Mouse (Mus musculus) layer of hippocampus, postnatal 14 days (tissue): Measurements from ENCODE around the gene Cchcr1. TPM values are rescaled to one million over a fixed set of nuclear protein-coding genes. Genes with fewer than 3 reads are reported as not detected.
A peak's percentile ranks its signal among the peaks of the same experiment; 100 is the strongest.

Source experiments
- DNase-seq, 2 experiments: peaks; one replicate each; pipeline ENCODE4 v3.0.0; 2021 to 2022; ENCODE audit warnings: low spot score in 2 of 2, mixed read lengths in 1 of 2
- total RNA-seq, 2 experiments: library from RNA; stranded (reverse); gene quantifications; 2 replicates each; pipeline ENCODE4 v1.2.3; 2021

The Cchcr1 gene
- total RNA-seq, 2 experiments from 2014 or later = 6.1 to 6.5 TPM

GRCm38 (mm10) chr17:35513886-35514285 is 3.0 kb upstream of the Cchcr1 start:
- peak; percentile 50 to 52 for DNase-seq

GRCm38 (mm10) chr17:35514756-35515155 is 2.1 kb upstream of the Cchcr1 start:
- no peak for DNase-seq

- no peak for DNase-seq
Measured at GRCm38 (mm10) chr17:35515911-35516640, 824 bp upstream of the Cchcr1 start.

GRCm38 (mm10) chr17:35517526-35517925 is 626 bp downstream of the Cchcr1 start:
- DNase-seq = no peak

- no peak for DNase-seq
Measured at GRCm38 (mm10) chr17:35524354-35524753, 7.5 kb downstream of the Cchcr1 start.

- DNase-seq = no peak
Measured at GRCm38 (mm10) chr17:35526644-35527043, 9.7 kb downstream of the Cchcr1 start.

GRCm38 (mm10) chr17:35532360-35532759 is 15.5 kb downstream of the Cchcr1 start:
- no peak for DNase-seq

GRCm38 (mm10) chr17:35532901-35533300 is 16.0 kb downstream of the Cchcr1 start, which contains the start of gene Psors1c2:
TSS of gene Psors1c2 (plus strand) at chr17:35533201.
- DNase-seq = no peak

GRCm38 (mm10) chr17:35534343-35534742 is 17.4 kb downstream of the Cchcr1 start:
- peak; percentile 76 to 86 for DNase-seq

GRCm38 (mm10) chr17:35537421-35537820 is 20.5 kb downstream of the Cchcr1 start:
- no peak for DNase-seq

GRCm38 (mm10) chr17:35538476-35538875 is 21.6 kb downstream of the Cchcr1 start:
- DNase-seq = no peak

GRCm38 (mm10) chr17:35539540-35539939 is 22.6 kb downstream of the Cchcr1 start:
- no peak for DNase-seq

- DNase-seq = peak in 1 of 2 experiments; percentile 31
Measured at GRCm38 (mm10) chr17:35542761-35543411, 26.0 kb downstream of the Cchcr1 start.

GRCm38 (mm10) chr17:35543412-35543861 is 26.5 kb downstream of the Cchcr1 start:
- no peak for DNase-seq

- DNase-seq = no peak
Measured at GRCm38 (mm10) chr17:35544001-35544400, 27.1 kb downstream of the Cchcr1 start.

GRCm38 (mm10) chr17:35544680-35545079 is 27.8 kb downstream of the Cchcr1 start:
- DNase-seq = peak; percentile 59 to 70

- DNase-seq = no peak
Measured at GRCm38 (mm10) chr17:35547465-35547864, 30.6 kb downstream of the Cchcr1 start.

GRCm38 (mm10) chr17:35548636-35549035 is 31.7 kb downstream of the Cchcr1 start:
- DNase-seq = no peak

GRCm38 (mm10) chr17:35549437-35550142 is 32.7 kb downstream of the Cchcr1 start:
- DNase-seq = peak; percentile 64 to 70

GRCm38 (mm10) chr17:35550143-35550494 is 33.2 kb downstream of the Cchcr1 start:
- DNase-seq = no peak

- DNase-seq = no peak
Measured at GRCm38 (mm10) chr17:35550871-35551270, 34.0 kb downstream of the Cchcr1 start.

GRCm38 (mm10) chr17:35551881-35552414 is 35.0 kb downstream of the Cchcr1 start, which contains the start of gene Cdsn:
TSS of gene Cdsn (plus strand) at chr17:35552128.
- no peak for DNase-seq
